In genomic region chr1:59269951-59270689, GRCm38 (mm10) we compare ENCODE assay signal across 7 mouse cellular contexts. TPM values are rescaled to one million over a fixed set of nuclear protein-coding genes. Genes with fewer than 3 reads are reported as not detected.
A peak's percentile ranks its signal among the peaks of the same experiment; 100 is the strongest.
DNase-seq lines count a peak whose midpoint lies in the region; ATAC-seq lines count a peak whose summit lies in the region.

No protein-coding gene starts in this region.

- no peak overlapping the region for H3K9ac ChIP-seq in forebrain, embryonic 15.5 days (replicated peaks)

- no peaks in the 10 kb centered on the region for H3K9me3 ChIP-seq in forebrain, embryonic 15.5 days

- H3K4me2 ChIP-seq in forebrain, embryonic 15.5 days (replicated peaks): no peak overlapping the region

- ATAC-seq in forebrain, embryonic 15.5 days (replicated peaks): 0 out of 2 replicates have a peak, but pooled peaks have one; percentile 23

- 48% methylated on average over 20 of the region's 20 CpGs for WGBS in forebrain, embryonic 15.5 days

- no peak overlapping the region for H3K27ac ChIP-seq in forebrain, embryonic 15.5 days (replicated peaks)

- 0 out of 2 replicates have a peak, but pooled peaks cover 3% of the 10 kb centered on the region for H3K4me1 ChIP-seq in forebrain, embryonic 15.5 days

- peak; percentile 31 to 32 for DNase-seq in right cerebral cortex, postnatal 10 days (ENCODE audit: low spot score in 2 of 2)
- DNase-seq in right cerebral cortex, adult 2 months (ENCODE audit: low spot score in 2 of 2): no peak
- DNase-seq in kidney, adult 9 months: peak; percentile 23
- DNase-seq in right cerebral cortex, postnatal 4 days: peak; percentile 8
- no peak for DNase-seq in urinary bladder, postnatal 25 days (ENCODE audit: low spot score)
- no peak for DNase-seq in thymus, postnatal 4 days

- H3K36me3 ChIP-seq in forebrain, embryonic 15.5 days: no peaks in the 10 kb centered on the region

- H3K4me3 ChIP-seq in forebrain, embryonic 15.5 days: no peak overlapping the region

- no peaks in the 10 kb centered on the region for H3K27me3 ChIP-seq in forebrain, embryonic 15.5 days

RNA-seq across cellular contexts. Expression of gene Cdk15, which starts 13.4 kb away (rescaled TPM):
- 0.20 and 0.47 TPM in 2 replicates for polyA plus RNA-seq in forebrain, embryonic 15.5 days (2015; fragmentation: Nextera tagmentation; extraction: Ambion mirVana)

RNA-seq across cellular contexts. Expression of gene Als2, which starts 33.1 kb away (rescaled TPM):
- 18.0 and 20.6 TPM in 2 replicates for polyA plus RNA-seq in forebrain, embryonic 15.5 days (2015; fragmentation: Nextera tagmentation; extraction: Ambion mirVana)

Comparison
In these comparisons a context has a peak if more than half of its experiments do, and no peak if none do; other contexts are left out.
1. DNase-seq: peak in right cerebral cortex, postnatal 10 days (2 of 2), kidney, adult 9 months (single experiment) and right cerebral cortex, postnatal 4 days (single experiment); none in right cerebral cortex, adult 2 months (0 of 2), urinary bladder, postnatal 25 days (single experiment) and thymus, postnatal 4 days (single experiment).